Mouse (Mus musculus) gastrocnemius, postnatal 36 days (tissue): Measurements from ENCODE around the gene Poln. TPM values are rescaled to one million over a fixed set of nuclear protein-coding genes. Genes with fewer than 3 reads are reported as not detected.

Source experiments
- DNase-seq, 2 experiments: peaks; one replicate each; pipeline ENCODE4 v3.0.0; 2022
- intact Hi-C: fragments of 180-260 bp; cut with DNase I; formaldehyde crosslinking; loops from one replicate; pipeline ENCODE4 v1.15.1; 2025
- total RNA-seq, 2 experiments: library from RNA; stranded (reverse); gene quantifications; 2 replicates each; pipeline ENCODE4 v1.2.3; 2021

Gene Poln
- total RNA-seq, 2 experiments from 2014 or later: 0.59 to 1.6 TPM

DNA sequence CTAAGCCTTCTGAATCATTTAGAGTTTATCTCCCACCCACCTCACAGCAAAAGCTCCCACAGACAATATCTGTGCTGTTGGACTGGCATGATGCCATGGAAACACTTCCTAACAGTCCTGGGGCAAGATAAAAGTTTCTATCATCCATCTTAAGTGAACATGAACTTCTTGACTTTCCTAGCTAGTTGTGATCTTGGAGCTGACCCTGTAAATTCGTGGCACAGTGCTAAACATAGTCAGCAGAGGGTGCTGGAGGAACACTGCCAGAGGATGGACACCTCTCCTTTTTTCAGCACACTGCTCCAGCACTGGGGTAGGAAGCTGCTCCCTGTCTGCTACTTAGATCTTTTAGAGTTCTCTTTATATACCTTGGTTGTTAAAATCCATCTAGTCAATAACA is 29.5 kb downstream of the Poln start:
- intact Hi-C loops: no loop called here

DNA sequence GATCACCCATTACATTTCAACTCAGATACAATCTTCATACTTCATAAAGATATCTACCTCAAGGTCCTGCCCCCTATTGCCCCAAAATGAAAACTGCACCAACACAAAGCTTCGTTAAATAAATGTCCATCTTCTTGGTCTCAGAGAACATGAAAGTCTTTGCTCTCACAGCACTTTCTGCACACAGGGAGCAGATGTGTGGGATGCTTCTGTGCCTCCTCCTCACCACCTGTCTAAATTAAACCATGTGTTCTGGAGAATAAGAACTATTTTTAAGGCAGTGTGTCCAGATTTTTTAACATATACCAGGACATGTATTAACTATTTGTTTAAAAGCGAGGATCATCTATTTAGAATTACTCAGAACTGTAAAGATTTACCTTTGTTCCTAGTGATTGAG is 36.5 kb downstream of the Poln start:
- intact Hi-C loops: no loop called here
- DNase-seq: no peak

More for the DNA sequence above, 29.5 kb downstream of the Poln start:
- peak in 1 of 2 experiments; percentile 6 for DNase-seq

DNA sequence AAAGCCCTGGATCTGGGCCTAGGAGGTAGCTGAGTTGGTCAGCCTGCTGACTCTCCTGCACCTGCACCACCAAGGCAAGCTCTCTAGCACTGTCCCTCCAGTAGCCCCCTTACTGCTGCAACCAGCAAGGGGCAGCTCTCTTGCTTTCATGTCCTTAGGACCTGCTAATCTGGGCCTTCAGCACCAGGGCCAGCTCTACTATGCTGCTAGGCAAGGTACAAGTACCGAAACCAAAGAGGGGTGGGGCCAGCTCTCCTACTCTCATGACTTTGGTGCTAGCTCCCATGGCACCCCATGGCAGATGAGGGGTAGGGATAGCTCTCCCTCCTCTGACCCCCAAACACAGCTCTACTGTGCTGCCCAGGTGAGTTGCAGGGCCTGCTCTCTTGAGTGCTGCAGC is 45.1 kb downstream of the Poln start:
- intact Hi-C loops: no loop called here
- DNase-seq: no peak

- no peak for DNase-seq
- intact Hi-C loops: no loop called here
Measured at GRCm38 (mm10) chr5:34119121-34119856, 50.0 kb downstream of the Poln start.

- intact Hi-C loops: no loop called here
- no peak for DNase-seq
Measured at GRCm38 (mm10) chr5:34105681-34106080, 63.6 kb downstream of the Poln start.

DNA sequence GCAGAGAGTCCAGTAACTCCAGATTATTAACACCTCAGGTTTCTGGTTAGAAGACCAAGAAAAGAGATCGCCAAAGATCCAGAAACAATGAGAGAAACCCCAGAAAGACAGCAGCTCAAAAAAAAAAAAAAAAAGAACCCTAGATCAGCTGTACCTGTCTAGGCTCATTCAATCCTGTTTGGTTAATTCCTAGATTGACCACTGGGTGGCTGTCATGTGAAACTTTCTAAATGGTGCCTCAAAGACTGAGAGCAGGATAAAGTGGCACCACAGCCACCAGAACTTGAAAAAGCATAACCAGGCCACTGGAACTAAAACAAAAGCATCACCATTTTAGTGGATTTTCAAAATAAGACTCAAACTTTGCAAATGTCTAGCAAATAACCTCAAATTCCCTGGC is 71.9 kb downstream of the Poln start:
- intact Hi-C loops: loop anchor here (5.0 kb wide), 1 partner anchor 140 kb away; no protein-coding TSS in a partner anchor
- no peak for DNase-seq

GRCm38 (mm10) chr5:34093021-34093420 is 76.2 kb downstream of the Poln start:
- intact Hi-C loops: no loop called here
- DNase-seq: no peak

DNA sequence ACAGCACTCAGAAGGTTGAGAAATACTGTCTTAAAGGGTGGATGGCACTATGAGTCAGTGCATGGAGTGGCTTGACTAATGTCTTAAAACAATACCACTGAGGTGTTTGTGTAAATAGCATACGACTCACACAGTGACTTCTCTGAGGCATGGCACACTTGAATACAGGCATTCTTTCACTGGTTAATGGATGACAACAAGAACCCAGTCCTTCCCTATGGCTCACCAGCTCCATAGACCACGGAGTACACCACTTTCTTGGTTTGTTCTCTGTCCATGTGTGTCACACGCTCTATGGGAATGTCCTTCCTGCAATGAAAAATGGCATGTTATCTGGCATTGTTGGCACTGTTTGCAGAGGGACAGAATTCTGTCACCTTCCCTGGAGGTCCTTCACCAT is 136.7 kb downstream of the Poln start:
- intact Hi-C loops: no loop called here
- DNase-seq: no peak

- intact Hi-C loops: no loop called here
- no peak for DNase-seq
Measured at GRCm38 (mm10) chr5:34031022-34031421, 138.2 kb downstream of the Poln start.

GRCm38 (mm10) chr5:34030101-34030500 is 139.1 kb downstream of the Poln start:
- no peak for DNase-seq
- intact Hi-C loops: no loop called here

DNA sequence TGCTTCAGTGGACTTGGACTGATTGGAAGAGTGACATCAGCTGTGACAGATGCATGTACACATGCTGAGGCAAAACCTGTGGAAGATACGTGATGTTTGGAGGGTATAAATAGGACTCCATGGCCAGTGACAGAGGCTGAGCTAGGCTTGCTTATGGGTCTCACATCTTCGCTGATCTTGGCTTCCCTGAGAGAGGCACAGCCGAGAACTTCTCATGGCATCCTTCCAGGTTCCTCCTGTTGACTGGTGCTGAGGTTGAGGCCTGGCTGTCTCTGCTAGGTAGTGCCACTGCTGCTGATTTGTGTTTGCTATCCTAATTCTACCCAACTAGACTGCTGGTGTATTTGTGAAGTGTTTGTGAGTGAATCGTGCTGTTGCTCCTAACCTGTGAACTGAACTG is 150.3 kb downstream of the Poln start:
- intact Hi-C loops: no loop called here
- no peak for DNase-seq

DNA sequence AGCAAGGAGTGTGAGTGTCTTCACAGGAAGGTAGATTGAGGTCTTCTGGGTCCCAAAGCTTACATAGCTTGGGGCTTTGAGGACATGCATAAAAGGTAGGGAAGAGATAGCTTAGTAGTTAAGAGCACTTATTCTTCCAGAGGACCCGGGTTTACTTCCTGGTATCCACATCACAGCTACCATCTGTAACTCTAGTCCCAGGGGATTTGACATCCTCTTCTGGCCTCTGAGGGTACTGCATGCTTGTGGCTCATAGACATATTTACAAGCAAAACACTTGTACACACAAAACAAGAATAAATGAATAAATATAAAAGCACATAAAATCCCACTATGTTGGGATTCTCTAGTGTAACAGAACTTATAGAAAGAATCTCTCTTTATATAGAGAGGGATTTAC is 154.6 kb downstream of the Poln start:
- intact Hi-C loops: no loop called here

DNA sequence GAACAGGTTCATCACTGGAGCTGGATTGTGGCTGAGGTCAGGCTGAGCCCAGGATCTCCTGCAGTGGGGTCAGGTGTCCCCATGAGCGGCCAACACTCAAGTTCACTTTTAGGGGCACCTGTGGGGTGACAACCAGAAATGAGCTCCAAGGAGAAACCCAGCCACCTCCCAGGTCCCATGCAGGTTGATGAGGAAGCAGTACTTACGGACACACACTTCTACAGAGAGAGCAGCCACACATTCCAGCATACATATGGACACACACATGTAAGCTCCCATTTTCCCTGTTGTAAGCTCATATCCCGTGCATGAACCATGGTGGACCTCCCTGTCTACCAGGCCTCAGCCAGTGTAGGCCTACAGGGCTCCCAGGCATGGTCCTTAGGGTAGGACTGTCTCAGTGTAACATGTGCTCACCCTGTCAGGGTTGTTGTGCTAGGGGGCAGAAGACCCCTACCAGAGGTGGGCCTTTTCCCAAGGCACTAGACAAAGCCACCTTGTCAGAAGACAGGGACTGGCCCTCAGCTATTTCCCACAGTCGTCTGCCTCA is 161.8 kb downstream of the Poln start:
- intact Hi-C loops: no loop called here
- DNase-seq: no peak

More for the DNA sequence above, 154.6 kb downstream of the Poln start:
- DNase-seq: no peak

DNA sequence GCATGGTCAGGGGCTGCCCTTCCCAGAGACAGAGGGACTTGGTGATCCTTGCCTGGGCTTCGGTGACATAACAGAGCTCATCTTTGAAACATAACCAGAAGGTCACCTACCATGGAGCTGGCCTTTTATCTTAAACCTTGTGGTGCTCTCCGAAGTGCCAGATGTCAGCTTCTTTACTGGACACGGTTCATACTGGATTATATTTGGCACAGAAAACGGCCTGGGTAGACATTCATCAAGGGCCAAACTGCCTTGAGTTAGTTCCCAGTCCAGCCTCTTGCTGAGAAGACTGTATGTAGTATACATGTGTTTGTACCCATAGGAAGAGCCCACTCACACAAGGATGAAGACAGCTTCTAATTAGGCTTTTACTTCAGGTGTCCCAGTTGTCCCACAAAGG is 162.4 kb downstream of the Poln start:
- intact Hi-C loops: no loop called here
- DNase-seq: no peak

GRCm38 (mm10) chr5:34004618-34005017 is 164.6 kb downstream of the Poln start:
- intact Hi-C loops: no loop called here
- DNase-seq: no peak

DNA sequence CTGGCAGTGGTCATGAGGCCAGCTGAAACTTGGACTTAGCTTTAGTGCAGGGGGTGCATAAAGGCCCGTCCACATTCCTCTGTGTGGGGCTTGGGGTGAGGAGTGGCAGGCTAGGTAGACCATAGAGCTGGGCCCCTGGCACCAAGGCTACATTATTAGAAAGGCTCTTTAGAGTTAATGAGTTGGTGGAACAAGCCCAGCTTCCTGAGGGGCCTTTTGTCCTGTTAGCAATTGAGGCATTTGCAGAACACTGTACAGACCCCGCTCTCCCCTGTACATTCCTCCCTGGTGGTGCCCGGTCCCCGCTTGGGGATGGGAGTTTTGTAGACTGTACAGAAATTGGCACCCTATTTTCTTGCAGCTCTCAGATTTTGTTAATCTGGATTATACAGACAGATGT is 166.6 kb downstream of the Poln start:
- no peak for DNase-seq
- intact Hi-C loops: no loop called here

DNA sequence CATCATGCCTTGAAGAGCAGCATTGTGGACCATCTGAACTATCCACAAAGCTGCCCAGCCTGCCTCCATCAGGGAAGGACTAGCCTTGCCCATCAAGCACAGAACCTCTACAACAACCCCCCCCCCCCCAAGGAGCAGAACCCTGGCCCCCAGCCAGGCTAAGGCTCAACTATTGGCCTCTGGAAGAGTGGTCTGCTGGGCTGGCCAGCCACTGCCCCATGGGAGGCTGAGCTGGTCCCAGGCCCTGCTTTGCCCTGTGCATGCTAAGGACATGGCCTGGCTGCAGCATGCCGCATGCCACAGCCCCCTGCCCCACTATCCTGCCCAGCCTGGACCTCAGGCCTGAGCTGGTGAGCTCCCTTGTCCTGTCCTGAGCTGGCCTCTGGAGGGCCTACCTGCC is 167.8 kb downstream of the Poln start:
- no peak for DNase-seq
- intact Hi-C loops: no loop called here

DNA sequence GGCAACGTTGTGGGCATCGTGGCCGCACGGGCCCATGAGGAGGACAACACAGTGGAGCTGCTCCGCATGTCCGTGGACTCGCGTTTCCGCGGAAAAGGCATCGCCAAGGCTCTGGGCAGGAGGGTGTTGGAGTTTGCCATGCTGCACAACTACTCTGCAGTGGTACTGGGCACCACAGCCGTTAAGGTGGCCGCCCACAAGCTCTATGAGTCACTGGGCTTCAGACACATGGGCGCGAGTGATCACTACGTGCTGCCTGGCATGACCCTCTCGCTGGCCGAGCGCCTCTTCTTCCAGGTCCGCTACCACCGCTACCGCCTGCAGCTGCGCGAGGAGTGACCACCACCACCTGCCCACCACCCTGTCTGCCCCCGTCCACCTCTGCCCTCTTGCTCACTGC is 168.4 kb downstream of the Poln start:
- intact Hi-C loops: no loop called here
- no peak for DNase-seq

DNA sequence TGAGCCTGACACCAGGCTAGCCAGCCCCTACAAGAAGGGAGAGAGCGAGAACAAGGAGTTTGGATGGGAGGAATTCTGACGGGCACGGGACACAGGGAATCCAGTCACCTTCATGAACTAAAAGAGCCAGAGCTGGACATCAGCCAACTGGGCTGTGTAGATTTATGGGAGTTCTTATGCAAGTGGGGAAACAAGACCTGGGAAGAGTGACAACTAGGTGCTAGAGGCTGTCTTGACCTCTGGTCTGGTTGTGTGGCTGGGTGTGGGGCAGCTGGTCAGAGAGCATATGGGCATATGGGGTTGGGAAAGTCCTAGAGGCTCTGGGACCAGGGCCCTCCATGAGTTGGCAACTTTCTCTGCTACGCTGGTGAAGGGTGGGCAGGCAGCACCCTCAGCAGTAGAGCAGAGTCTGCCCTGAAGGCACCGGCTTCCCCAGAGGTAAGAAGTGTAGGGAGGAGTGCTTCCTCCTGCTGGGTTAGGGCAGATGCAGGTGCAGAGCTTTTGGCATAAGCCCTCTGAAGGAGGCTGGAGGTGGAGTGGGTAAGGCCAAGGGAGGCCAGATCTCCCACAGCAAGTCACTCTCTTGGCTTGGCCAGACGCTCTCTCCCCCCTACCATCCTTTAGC is 169.7 kb downstream of the Poln start:
- no peak for DNase-seq
- intact Hi-C loops: no loop called here

- intact Hi-C loops: no loop called here
Measured at GRCm38 (mm10) chr5:33998505-33998877, 170.8 kb downstream of the Poln start.

GRCm38 (mm10) chr5:33997829-33998504 is 171.3 kb downstream of the Poln start:
- intact Hi-C loops: no loop called here
- DNase-seq: no peak

More at GRCm38 (mm10) chr5:33998505-33998877, 170.8 kb downstream of the Poln start:
- DNase-seq: no peak
